Mouse (Mus musculus) frontal cortex, postnatal 10 days (tissue): ENCODE results near the gene 2200002J24Rik.

Source experiments
- DNase-seq, 2 experiments: peaks; one replicate each; pipeline ENCODE4 v3.0.0; 2022; ENCODE audit warnings: low spot score in 2 of 2, mixed read lengths in 1 of 2

The 2200002J24Rik gene

GRCm38 (mm10) chr7:30698589-30698988 is at the start of gene 2200002J24Rik:
Gene 2200002J24Rik, plus strand, starts transcription at chr7:30698926.
- DNase-seq: no peak

- DNase-seq: peak; percentile 99
Observed at GRCm38 (mm10) chr7:30649591-30650540, 48.9 kb upstream of the 2200002J24Rik start, which contains the start of gene Rbm42. Gene Rbm42, minus strand, starts transcription at chr7:30650317.

GRCm38 (mm10) chr7:30664529-30665200 is 34.1 kb upstream of the 2200002J24Rik start, which contains the start of gene Haus5:
Gene Haus5, minus strand, starts transcription at chr7:30664994.
- DNase-seq: peak; percentile 87 to 91

- DNase-seq: no peak
Observed at GRCm38 (mm10) chr7:30665321-30665720, 33.4 kb upstream of the 2200002J24Rik start.

GRCm38 (mm10) chr7:30669229-30669628 is 29.5 kb upstream of the 2200002J24Rik start:
- no peak for DNase-seq

- no peak for DNase-seq
Observed at GRCm38 (mm10) chr7:30671480-30671879, 27.2 kb upstream of the 2200002J24Rik start, which contains the start of gene Pmis2. Gene Pmis2, minus strand, starts transcription at chr7:30671605.

GRCm38 (mm10) chr7:30678263-30678975 is 20.3 kb upstream of the 2200002J24Rik start:
- DNase-seq: no peak

- DNase-seq: no peak
Observed at GRCm38 (mm10) chr7:30681897-30682296, 16.8 kb upstream of the 2200002J24Rik start.

- no peak for DNase-seq
Observed at GRCm38 (mm10) chr7:30683425-30683824, 15.3 kb upstream of the 2200002J24Rik start.

- no peak for DNase-seq
Observed at GRCm38 (mm10) chr7:30688325-30688724, 10.4 kb upstream of the 2200002J24Rik start.

- no peak for DNase-seq
Observed at GRCm38 (mm10) chr7:30698101-30698500, 625 bp upstream of the 2200002J24Rik start.

GRCm38 (mm10) chr7:30706214-30706882 is 7.6 kb downstream of the 2200002J24Rik start:
- DNase-seq: no peak

GRCm38 (mm10) chr7:30707441-30707840 is 8.7 kb downstream of the 2200002J24Rik start:
- no peak for DNase-seq

GRCm38 (mm10) chr7:30711942-30712341 is 13.2 kb downstream of the 2200002J24Rik start, which contains the start of gene Atp4a:
Gene Atp4a, plus strand, starts transcription at chr7:30712209.
- DNase-seq: no peak

GRCm38 (mm10) chr7:30717006-30717715 is 18.4 kb downstream of the 2200002J24Rik start:
- peak; percentile 67 to 68 for DNase-seq

GRCm38 (mm10) chr7:30717716-30718046 is 19.0 kb downstream of the 2200002J24Rik start:
- DNase-seq: no peak

GRCm38 (mm10) chr7:30719669-30720068 is 20.9 kb downstream of the 2200002J24Rik start:
- DNase-seq: no peak

- no peak for DNase-seq
Observed at GRCm38 (mm10) chr7:30721286-30721685, 22.6 kb downstream of the 2200002J24Rik start.

GRCm38 (mm10) chr7:30723274-30723953 is 24.7 kb downstream of the 2200002J24Rik start:
- no peak for DNase-seq

- DNase-seq: no peak
Observed at GRCm38 (mm10) chr7:30728214-30728613, 29.5 kb downstream of the 2200002J24Rik start.
